Mouse (Mus musculus) gastrocnemius, postnatal 25 days (tissue): ENCODE data around the gene Enpp1. TPM values are rescaled to one million over a fixed set of nuclear protein-coding genes. Genes with fewer than 3 reads are reported as not detected.

ENCODE experiments used
- DNase-seq: peaks from one replicate; pipeline ENCODE4 v3.0.0; 2022
- total RNA-seq, 2 experiments: library from RNA; stranded (reverse); gene quantifications; 1 replicate in 1 of 2; 2 replicates in 1 of 2; pipeline ENCODE4 v1.2.3; 2021

Enpp1 gene
- total RNA-seq, 2 experiments from 2014 or later: 3.4 to 4.9 TPM

DNA sequence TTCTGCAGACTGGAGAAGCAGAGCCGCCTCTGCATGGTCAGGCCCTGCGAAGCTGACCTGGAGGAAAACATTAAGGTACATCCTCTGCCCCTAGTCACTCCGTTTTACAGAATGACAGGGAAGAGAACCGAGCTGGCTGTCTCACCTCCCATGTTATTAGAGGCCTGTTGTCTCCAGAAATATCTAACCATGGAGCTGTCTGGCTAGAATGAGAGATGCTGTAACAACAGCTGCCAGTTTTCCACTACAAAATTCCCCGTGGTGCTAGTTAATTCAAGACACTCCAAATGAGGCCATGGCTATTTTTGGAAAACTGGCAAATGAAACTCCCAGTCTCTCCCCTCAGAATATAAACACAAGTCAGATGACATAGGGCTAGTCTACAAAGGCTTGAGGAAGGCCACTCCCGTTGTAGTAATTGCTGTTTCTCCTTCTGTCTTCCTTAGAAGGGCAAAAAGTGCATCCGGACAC is 115.1 kb downstream of the Enpp1 start:
- DNase-seq: peak; percentile 34

- DNase-seq: peak; percentile 51
These were observed 115.7 kb downstream of the Enpp1 start for GRCm38 (mm10) chr10:24596003-24596868.

- peak; percentile 87 for DNase-seq
These were observed 116.5 kb downstream of the Enpp1 start, which contains the start of gene Ccn2 for GRCm38 (mm10) chr10:24595250-24596002. Ccn2 (plus strand) TSS chr10:24595442.

- no peak for DNase-seq
These were observed 118.4 kb downstream of the Enpp1 start for GRCm38 (mm10) chr10:24593556-24593955.

DNA sequence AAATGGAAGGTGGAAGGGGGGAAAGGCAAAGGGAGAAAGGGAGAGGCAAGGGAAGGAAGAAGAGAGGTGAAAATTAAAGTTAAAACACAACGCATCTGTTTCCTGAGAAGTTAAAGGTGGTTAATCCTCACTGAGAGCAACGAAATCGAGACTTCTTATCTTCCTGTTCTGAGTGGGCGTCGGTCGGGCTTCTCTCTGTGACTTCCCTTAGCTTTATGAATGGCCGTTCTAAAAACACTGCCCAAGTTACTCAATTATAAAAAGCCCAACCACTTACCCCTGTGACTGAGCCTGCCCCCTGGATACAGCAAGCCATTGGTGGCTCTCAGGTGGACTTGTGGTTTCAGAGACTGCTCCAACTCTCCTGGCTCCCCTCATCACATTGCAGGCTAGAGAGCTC is 119.0 kb downstream of the Enpp1 start:
- DNase-seq: no peak

- DNase-seq: no peak
These were observed 119.6 kb downstream of the Enpp1 start for GRCm38 (mm10) chr10:24592318-24592717.

GRCm38 (mm10) chr10:24591741-24592140 is 120.2 kb downstream of the Enpp1 start:
- no peak for DNase-seq

DNA sequence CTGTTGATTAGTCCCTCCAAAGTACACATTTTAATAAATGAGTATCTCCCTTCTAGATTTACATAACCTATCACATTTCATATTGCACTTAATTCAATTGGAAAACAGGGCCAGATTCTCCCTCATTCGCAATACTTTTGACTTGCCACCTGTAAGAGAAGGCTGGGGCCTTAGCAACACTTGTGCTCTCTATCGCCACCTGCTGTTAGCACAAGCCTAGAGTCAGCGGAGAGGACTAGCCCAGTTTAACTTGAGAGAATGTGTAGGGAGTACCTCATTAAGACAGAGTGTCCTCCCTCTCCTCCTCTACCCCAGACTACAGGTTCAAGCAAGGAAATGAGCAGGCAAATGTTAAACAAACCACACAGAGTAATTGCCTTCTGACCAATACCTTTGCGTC is 120.8 kb downstream of the Enpp1 start:
- peak; percentile 64 for DNase-seq

DNA sequence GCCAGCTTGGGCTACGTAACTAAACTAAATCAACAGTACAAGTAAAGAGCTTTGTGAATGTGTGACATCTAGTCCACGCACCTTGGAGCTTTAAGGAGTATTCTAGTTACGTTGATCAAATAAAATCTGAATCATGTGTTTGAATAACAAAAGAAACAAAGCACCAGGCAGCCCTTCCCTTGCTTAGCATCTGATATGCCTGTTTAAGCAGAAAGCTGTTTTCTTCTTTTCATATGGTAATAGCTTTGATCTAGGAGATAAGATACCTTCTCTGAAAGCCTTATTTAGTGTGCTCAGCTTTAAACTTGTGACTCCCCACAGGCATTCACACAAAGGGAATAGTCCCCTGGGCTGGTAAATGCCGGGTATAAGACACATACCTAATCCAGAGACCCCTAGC is 121.4 kb downstream of the Enpp1 start:
- no peak for DNase-seq

DNA sequence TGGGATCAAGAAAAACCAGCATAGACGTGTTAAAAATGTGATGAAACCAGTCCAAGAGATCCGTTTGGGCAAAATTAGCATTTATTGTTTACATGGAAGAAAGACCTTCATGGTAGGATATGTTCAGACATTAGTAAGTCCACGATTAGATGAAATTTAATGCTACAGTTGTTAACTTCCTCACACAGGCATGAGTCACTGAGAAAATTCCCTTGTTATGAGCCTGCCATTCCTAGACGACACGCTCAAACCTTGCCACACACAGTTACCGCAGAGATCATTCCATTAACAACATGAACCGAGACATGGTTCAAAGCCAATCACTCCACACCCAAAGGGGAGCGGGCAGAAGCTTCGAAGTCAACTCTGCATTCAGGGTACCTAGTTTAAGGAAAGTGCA is 122.7 kb downstream of the Enpp1 start:
- DNase-seq: no peak

GRCm38 (mm10) chr10:24588824-24589223 is 123.1 kb downstream of the Enpp1 start:
- DNase-seq: no peak

Other genes starting within 250 kb of the Enpp1 start
- gene Ccn2, start 116.7 kb downstream of the Enpp1 start, total RNA-seq: 10 to 100 TPM; 13.2 to 28.1 TPM
- gene Enpp3, start 130.7 kb upstream of the Enpp1 start, total RNA-seq: 1 to 10 TPM; 2.1 to 2.6 TPM
- gene Med23, start 157.8 kb upstream of the Enpp1 start, total RNA-seq: 10 to 100 TPM in 1 of 2 experiments, 1 to 10 TPM in 1; 8.7 to 11.4 TPM
- gene Arg1, start 215.3 kb upstream of the Enpp1 start, total RNA-seq: under 1 TPM in 1 of 2 experiments, not detected in 1; 0.18 TPM